ENCODE assay signal across 12 mouse cellular contexts in the genomic region with DNA sequence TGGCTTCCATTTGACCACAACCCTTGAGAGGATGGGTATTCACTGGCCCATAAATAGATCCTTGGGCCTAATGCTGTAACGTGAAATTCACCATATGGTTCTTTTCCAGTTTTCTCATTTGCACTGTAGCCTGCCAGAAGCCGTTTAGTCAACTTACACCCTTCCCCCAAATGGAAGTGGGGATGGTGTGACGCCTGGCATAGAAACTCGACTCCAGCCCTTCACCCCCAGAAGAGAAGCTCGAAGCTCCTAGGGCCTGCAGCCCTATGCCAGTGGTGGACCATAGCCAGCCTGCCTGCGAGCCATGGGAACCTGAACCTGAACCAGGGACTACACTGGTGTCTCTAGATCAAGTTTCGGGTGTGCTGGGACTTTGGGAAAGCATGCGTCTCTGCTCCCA.
A peak's percentile ranks its signal among the peaks of the same experiment; 100 is the strongest.
DNase-seq lines count a peak whose midpoint lies in the region; ATAC-seq and TF ChIP-seq lines count a peak whose summit lies in the region.
"Had no signal": no experiment of that assay in that cellular context is flagged by ENCODE, and none has a peak within 500 bp of the region (broad histone marks: within the 10 kb centered on the region; RNA-seq: fewer than 3 reads in every experiment).

No protein-coding gene starts in this region.

- no peaks in the 10 kb centered on the region for H3K27me3 ChIP-seq in intestine, embryonic 14.5 days (replicated peaks; ENCODE audit: control insufficient read depth, insufficient read depth, low read length)
- H3K27me3 ChIP-seq in intestine, postnatal 0 days (replicated peaks; ENCODE audit: control insufficient read depth, insufficient read depth, low read length): no peaks in the 10 kb centered on the region
- no peaks in the 10 kb centered on the region for H3K27me3 ChIP-seq in testis, adult 2 months (ENCODE audit: control insufficient read depth, insufficient read depth, low read length)
- no peaks in the 10 kb centered on the region for H3K27me3 ChIP-seq in stomach, postnatal 0 days (ENCODE audit: control insufficient read depth, insufficient read depth, low read length)
- H3K27me3 ChIP-seq: hindbrain, embryonic 15.5 days had no signal

- no peak for TF ChIP-seq EP300 in stomach, postnatal 0 days (optimal IDR thresholded peaks at IDR 0.05)

- H3K36me3 ChIP-seq in intestine, embryonic 14.5 days (ENCODE audit: control insufficient read depth, insufficient read depth, low read length): no peaks in the 10 kb centered on the region
- no peaks in the 10 kb centered on the region for H3K36me3 ChIP-seq in intestine, postnatal 0 days (ENCODE audit: control insufficient read depth, insufficient read depth)
- H3K36me3 ChIP-seq in testis, adult 2 months (ENCODE audit: control insufficient read depth, insufficient read depth, low read length): no peaks in the 10 kb centered on the region
- H3K36me3 ChIP-seq in stomach, postnatal 0 days (ENCODE audit: control insufficient read depth, insufficient read depth, low read length): no peaks in the 10 kb centered on the region
- H3K36me3 ChIP-seq: hindbrain, embryonic 15.5 days; neural tube, embryonic 13.5 days had no signal

- no peak for TF ChIP-seq CTCF in intestine, postnatal 0 days (IDR thresholded peaks at IDR 0.05; ENCODE audit: low read depth)
- TF ChIP-seq CTCF in testis, adult 2 months (IDR thresholded peaks at IDR 0.05; ENCODE audit: control insufficient read depth, insufficient read depth, insufficient replicate concordance, low read depth, low read length): no peak
- no peak for TF ChIP-seq CTCF in stomach, postnatal 0 days (IDR thresholded peaks at IDR 0.05; ENCODE audit: low read depth)

- H3K27ac ChIP-seq in intestine, embryonic 14.5 days (ENCODE audit: low read depth): peak overlapping the region; percentile 51; the same call in 1 of the 2 replicates
- no peak overlapping the region for H3K27ac ChIP-seq in intestine, postnatal 0 days (ENCODE audit: low read depth, low read length)
- H3K27ac ChIP-seq in testis, adult 2 months (ENCODE audit: control insufficient read depth, insufficient read depth, low read depth, low read length): peak overlapping the region; percentile 75; the same call in 1 of the 2 replicates
- H3K27ac ChIP-seq in stomach, postnatal 0 days (replicated peaks): peak overlapping the region; percentile 61
- H3K27ac ChIP-seq: hindbrain, embryonic 15.5 days; midbrain, embryonic 10.5 days; neural tube, embryonic 13.5 days had no signal

- WGBS in intestine, embryonic 14.5 days: 65% methylated on average over 8 of the region's 8 CpGs
- 78% methylated on average over 8 of the region's 8 CpGs for WGBS in intestine, postnatal 0 days
- WGBS in stomach, postnatal 0 days: 57% methylated on average over 8 of the region's 8 CpGs

- no peaks in the 10 kb centered on the region for H3K9me3 ChIP-seq in intestine, embryonic 14.5 days (ENCODE audit: control insufficient read depth, low read length)
- H3K9me3 ChIP-seq in intestine, postnatal 0 days (ENCODE audit: control insufficient read depth): no peaks in the 10 kb centered on the region
- no peaks in the 10 kb centered on the region for H3K9me3 ChIP-seq in stomach, postnatal 0 days (ENCODE audit: control insufficient read depth, low read length)
- H3K9me3 ChIP-seq: hindbrain, embryonic 15.5 days; midbrain, embryonic 10.5 days; neural tube, embryonic 13.5 days had no signal

- H3K9ac ChIP-seq in intestine, embryonic 14.5 days (ENCODE audit: low read length): no peak overlapping the region
- no peak overlapping the region for H3K9ac ChIP-seq in intestine, postnatal 0 days (ENCODE audit: low read depth, low read length)
- H3K9ac ChIP-seq in stomach, postnatal 0 days (ENCODE audit: low read length): no peak overlapping the region
- H3K9ac ChIP-seq: hindbrain, embryonic 15.5 days; neural tube, embryonic 13.5 days had no signal

- no peak for TF ChIP-seq POLR2A in testis, adult 2 months (IDR thresholded peaks at IDR 0.05; ENCODE audit: control insufficient read depth, low read depth, low read length)

- no peak overlapping the region for H3K4me2 ChIP-seq in intestine, embryonic 14.5 days (ENCODE audit: low read length)
- H3K4me2 ChIP-seq in intestine, postnatal 0 days (replicated peaks; ENCODE audit: low read depth): no peak overlapping the region
- H3K4me2 ChIP-seq in stomach, postnatal 0 days (replicated peaks; ENCODE audit: low read depth): no peak overlapping the region
- H3K4me2 ChIP-seq: hindbrain, embryonic 15.5 days; neural tube, embryonic 13.5 days had no signal

- no peak overlapping the region for H3K4me3 ChIP-seq in intestine, embryonic 14.5 days (ENCODE audit: low read depth, low read length)
- H3K4me3 ChIP-seq in intestine, postnatal 0 days (ENCODE audit: low read depth, low read length): no peak overlapping the region
- H3K4me3 ChIP-seq in testis, adult 2 months (ENCODE audit: control insufficient read depth, low read depth, low read length): peak overlapping the region; percentile 90
- no peak overlapping the region for H3K4me3 ChIP-seq in stomach, postnatal 0 days (ENCODE audit: low read depth, low read length)
- H3K4me3 ChIP-seq: hindbrain, embryonic 15.5 days; midbrain, embryonic 10.5 days; neural tube, embryonic 13.5 days had no signal

- H3K4me1 ChIP-seq in intestine, embryonic 14.5 days (replicated peaks; ENCODE audit: control insufficient read depth, insufficient read depth, low read length): peaks cover 65% of the 10 kb centered on the region
- H3K4me1 ChIP-seq in intestine, postnatal 0 days (replicated peaks; ENCODE audit: control insufficient read depth, insufficient read depth, low read length): peaks cover 4% of the 10 kb centered on the region; the same call in 1 of the 2 replicates
- peaks cover 16% of the 10 kb centered on the region for H3K4me1 ChIP-seq in testis, adult 2 months (ENCODE audit: control insufficient read depth, insufficient read depth, low read length)
- peaks cover 2% of the 10 kb centered on the region; the same call in 1 of the 2 replicates for H3K4me1 ChIP-seq in stomach, postnatal 0 days (replicated peaks; ENCODE audit: control insufficient read depth, insufficient read depth)

- ATAC-seq in intestine, embryonic 14.5 days (replicated peaks; ENCODE audit: low FRiP score, low TSS enrichment, low read depth): no peak
- no peak for ATAC-seq in intestine, postnatal 0 days
- ATAC-seq in stomach, postnatal 0 days (ENCODE audit: low FRiP score, low TSS enrichment): no peak

- intact Hi-C loops in gastrocnemius, postnatal 36 days (cut with DNase I): no loop called here

- no peak for DNase-seq in intestine, embryonic 14.5 days (ENCODE audit: low spot score)
- DNase-seq in testis, postnatal 14 days (ENCODE audit: low spot score): no peak
- peak; percentile 45 to 65 for DNase-seq in gastrocnemius, postnatal 36 days
- DNase-seq in stomach, postnatal 0 days (ENCODE audit: low spot score): no peak
- DNase-seq in adrenal gland, adult (ENCODE audit: inconsistent age in 2 of 2, low spot score in 1 of 2): no peak
- DNase-seq in natural killer cell, adult 2 months (ENCODE audit: low spot score in 2 of 2): no peak
- DNase-seq: left cerebral cortex, postnatal 4 days had no signal

Comparison
In these comparisons a context has a peak if more than half of its experiments do, and no peak if none do; other contexts are left out.
1. DNase-seq: peak in gastrocnemius, postnatal 36 days (2 of 2); none in intestine, embryonic 14.5 days (single experiment), testis, postnatal 14 days (single experiment), stomach, postnatal 0 days (single experiment), adrenal gland, adult (0 of 2) and natural killer cell, adult 2 months (0 of 2).